Comparison of ENCODE assay signal across 3 mouse cellular contexts in the genomic region with DNA sequence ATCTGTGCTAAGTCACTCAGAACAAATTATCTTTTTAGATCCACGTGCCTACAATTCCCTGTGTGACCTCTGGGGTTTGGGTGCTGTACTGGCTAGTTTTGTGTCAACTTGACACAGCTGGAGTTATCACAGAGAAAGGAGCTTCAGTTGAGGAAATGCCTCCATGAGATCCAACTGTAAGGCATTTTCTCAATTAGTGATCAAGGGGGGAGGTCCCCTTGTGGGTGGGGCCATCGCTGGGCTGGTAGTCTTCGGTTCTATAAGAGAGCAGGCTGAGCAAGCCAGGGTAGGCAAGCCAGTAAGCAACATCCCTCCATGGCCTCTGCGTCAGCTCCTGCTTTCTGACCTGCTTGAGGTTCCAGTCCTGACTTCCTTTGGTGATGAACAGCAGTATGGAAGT. TPM values are rescaled to one million over a fixed set of nuclear protein-coding genes. Genes with fewer than 3 reads are reported as not detected.
"Had no signal": no experiment of that assay in that cellular context is flagged by ENCODE, and none has a peak within 500 bp of the region (broad histone marks: within the 10 kb centered on the region; RNA-seq: fewer than 3 reads in every experiment).

TSS of gene Clec12a (plus strand) at position 301 of the 400 bp plus-strand sequence.

RNA-seq across cellular contexts. Expression of gene Clec12a, which starts in this region (rescaled TPM):
- total RNA-seq: hindbrain, postnatal 0 days; layer of hippocampus, adult 18-20 months; layer of hippocampus, postnatal 14 days had no signal
